Mouse (Mus musculus) adrenal gland, adult 2 months (tissue): ENCODE results near the gene Abcb10. TPM values are rescaled to one million over a fixed set of nuclear protein-coding genes. Genes with fewer than 3 reads are reported as not detected.

Experiments used
- DNase-seq: peaks from one replicate; pipeline ENCODE4 v3.0.0; 2021
- microRNA-seq, 2 experiments: library from miRNA; unstranded; fragments of <30 nt; microRNA quantifications; one replicate each; pipeline ENCODE4 v1.2.0; 2021
- polyA plus RNA-seq: library from polyadenylated mRNA; depleted of rRNA; stranded (reverse); fragments of >200 nt; gene quantifications from 2 replicates; pipeline ENCODE4 v1.2.3, GENCODE M21; 2012; rRNA removed
- total RNA-seq, 2 experiments: library from RNA; stranded (reverse); gene quantifications; 2 replicates each; pipeline ENCODE4 v1.2.3; 2021

Abcb10 gene
- total and polyA plus RNA-seq, 3 experiments: 9.3 to 15.7 (median 14.7) TPM

DNA sequence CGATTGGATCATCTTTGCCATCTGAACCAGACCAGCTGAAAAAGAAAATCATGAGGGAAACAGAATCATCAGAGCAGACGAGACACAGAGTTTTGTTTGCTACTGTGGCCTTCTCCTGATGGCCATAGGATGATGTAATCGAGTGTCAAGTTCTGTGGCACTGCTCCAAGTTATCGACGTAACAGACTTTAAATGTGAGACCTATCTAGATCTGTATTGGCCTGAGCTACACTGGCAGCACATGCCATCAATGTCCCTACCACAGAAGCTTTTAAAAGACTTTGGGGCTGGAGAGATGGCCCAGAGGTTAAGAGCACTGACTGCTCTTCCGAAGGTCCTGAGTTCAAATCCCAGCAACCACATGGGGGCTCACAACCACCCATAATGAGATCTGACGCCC is 80.3 kb downstream of the Abcb10 start:
- peak; percentile 64 for DNase-seq

Small RNAs within 50 kb of the gene (microRNA-seq; reads per million reads assigned to microRNA genes)
- 0 reads per million in 2 experiments for gene Mir1967

Other genes with a start within 250 kb of the Abcb10 start
- 10 to 100 TPM; 19.2 to 26.7 TPM for gene Rab4a, start 177.1 kb downstream of the Abcb10 start, total RNA-seq
- gene Rab4a, start 177.1 kb downstream of the Abcb10 start, polyA plus RNA-seq: 13.0 and 19.4 TPM in 2 replicates
- gene Ccsap, start 122.9 kb downstream of the Abcb10 start, total RNA-seq: 1 to 10 TPM; 1.2 to 2.1 TPM
- 0.70 and 1.3 TPM in 2 replicates for gene Ccsap, start 122.9 kb downstream of the Abcb10 start, polyA plus RNA-seq
- under 1 TPM; 0.20 to 0.38 TPM for gene Acta1, start 88.4 kb downstream of the Abcb10 start, total RNA-seq
- gene Acta1, start 88.4 kb downstream of the Abcb10 start, polyA plus RNA-seq: 1.2 and 4.7 TPM in 2 replicates
- gene Nup133, start 33.9 kb downstream of the Abcb10 start, total RNA-seq: 10 to 100 TPM; 15.5 to 21.0 TPM
- gene Nup133, start 33.9 kb downstream of the Abcb10 start, polyA plus RNA-seq: 6.2 and 9.5 TPM in 2 replicates
- 10 to 100 TPM; 21.3 to 24.1 TPM for gene Taf5l, start 38.3 kb upstream of the Abcb10 start, total RNA-seq
- 18.7 and 22.7 TPM in 2 replicates for gene Taf5l, start 38.3 kb upstream of the Abcb10 start, polyA plus RNA-seq
- gene Urb2, start 38.4 kb upstream of the Abcb10 start, total RNA-seq: 10 to 100 TPM; 10.6 to 12.7 TPM
- 2.2 and 3.4 TPM in 2 replicates for gene Urb2, start 38.4 kb upstream of the Abcb10 start, polyA plus RNA-seq
- gene Galnt2, start 248.3 kb upstream of the Abcb10 start, total RNA-seq: 10 to 100 TPM; 46.9 to 64.0 TPM
- gene Galnt2, start 248.3 kb upstream of the Abcb10 start, polyA plus RNA-seq: 11.1 and 11.4 TPM in 2 replicates